ENCODE assay signal across 11 mouse cellular contexts in genomic region chr10:43420660-43421413, GRCm38 (mm10). TPM values are rescaled to one million over a fixed set of nuclear protein-coding genes. Genes with fewer than 3 reads are reported as not detected.
DNase-seq lines count a peak whose midpoint lies in the region; ATAC-seq lines count a peak whose summit lies in the region.
"Had no signal": no experiment of that assay in that cellular context is flagged by ENCODE, and none has a peak within 500 bp of the region (broad histone marks: within the 10 kb centered on the region; RNA-seq: fewer than 3 reads in every experiment).

No protein-coding gene starts in this region.

- peak overlapping the region; percentile 58 for H3K27ac ChIP-seq in forebrain, embryonic 15.5 days (replicated peaks)
- no peak overlapping the region for H3K27ac ChIP-seq in forebrain, embryonic 11.5 days (ENCODE audit: low read depth, low read length)
- no peak overlapping the region for H3K27ac ChIP-seq in embryonic facial prominence, embryonic 15.5 days (replicated peaks)
- H3K27ac ChIP-seq: heart, adult 2 months had no signal

- peaks cover 18% of the 10 kb centered on the region for H3K4me1 ChIP-seq in forebrain, embryonic 15.5 days
- H3K4me1 ChIP-seq in forebrain, embryonic 11.5 days (replicated peaks; ENCODE audit: control insufficient read depth, insufficient read depth, low read length), result no peaks in the 10 kb centered on the region
- H3K4me1 ChIP-seq in embryonic facial prominence, embryonic 15.5 days, result no peaks in the 10 kb centered on the region

- WGBS in forebrain, embryonic 15.5 days, result 70% methylated on average over 22 of the region's 22 CpGs
- WGBS in forebrain, embryonic 11.5 days, result 82% methylated on average over 22 of the region's 22 CpGs
- WGBS in embryonic facial prominence, embryonic 15.5 days, result 52% methylated on average over 22 of the region's 22 CpGs

- no peaks in the 10 kb centered on the region for H3K36me3 ChIP-seq in forebrain, embryonic 15.5 days
- no peaks in the 10 kb centered on the region for H3K36me3 ChIP-seq in forebrain, embryonic 11.5 days (ENCODE audit: control insufficient read depth, insufficient read depth, low read length)
- H3K36me3 ChIP-seq in embryonic facial prominence, embryonic 15.5 days, result no peaks in the 10 kb centered on the region

- no peak overlapping the region for H3K9ac ChIP-seq in forebrain, embryonic 15.5 days (replicated peaks)
- no peak overlapping the region for H3K9ac ChIP-seq in forebrain, embryonic 11.5 days (ENCODE audit: low read length)
- H3K9ac ChIP-seq in embryonic facial prominence, embryonic 15.5 days, result no peak overlapping the region

- no peaks in the 10 kb centered on the region for H3K9me3 ChIP-seq in forebrain, embryonic 15.5 days
- H3K9me3 ChIP-seq in forebrain, embryonic 11.5 days (ENCODE audit: control insufficient read depth, low read length), result no peaks in the 10 kb centered on the region
- no peaks in the 10 kb centered on the region for H3K9me3 ChIP-seq in embryonic facial prominence, embryonic 15.5 days (replicated peaks)

- no peak overlapping the region for H3K4me2 ChIP-seq in forebrain, embryonic 15.5 days (replicated peaks)
- no peak overlapping the region for H3K4me2 ChIP-seq in forebrain, embryonic 11.5 days (ENCODE audit: low read depth, low read length, severe bottlenecking)
- peak overlapping the region; percentile 2; the same call in 1 of the 2 replicates for H3K4me2 ChIP-seq in embryonic facial prominence, embryonic 15.5 days (replicated peaks)

- no peaks in the 10 kb centered on the region for H3K27me3 ChIP-seq in forebrain, embryonic 15.5 days
- no peaks in the 10 kb centered on the region for H3K27me3 ChIP-seq in forebrain, embryonic 11.5 days (ENCODE audit: control insufficient read depth, insufficient read depth, low read length)
- no peaks in the 10 kb centered on the region for H3K27me3 ChIP-seq in embryonic facial prominence, embryonic 15.5 days

- no peak overlapping the region for H3K4me3 ChIP-seq in forebrain, embryonic 15.5 days
- H3K4me3 ChIP-seq in forebrain, embryonic 11.5 days (ENCODE audit: low read depth, low read length), result no peak overlapping the region
- no peak overlapping the region for H3K4me3 ChIP-seq in embryonic facial prominence, embryonic 15.5 days (replicated peaks)
- H3K4me3 ChIP-seq: heart, adult 2 months; myocyte had no signal

- DNase-seq in forebrain, embryonic 11.5 days (ENCODE audit: low spot score), result no peak
- peak; percentile 36 for DNase-seq in layer of hippocampus, adult 9-10 months (ENCODE audit: low spot score)
- peak; percentile 43 to 57 for DNase-seq in right cerebral cortex, postnatal 10 days (ENCODE audit: low spot score in 2 of 2)
- no peak for DNase-seq in gastrocnemius, postnatal 10 days
- no peak for DNase-seq in ovary, adult 18-20 months (ENCODE audit: low spot score)
- DNase-seq: heart, adult 2 months; liver had no signal

- peak; percentile 65 for ATAC-seq in forebrain, embryonic 15.5 days (replicated peaks)
- ATAC-seq in forebrain, embryonic 11.5 days (replicated peaks; ENCODE audit: low FRiP score), result no peak
- no peak for ATAC-seq in embryonic facial prominence, embryonic 15.5 days (ENCODE audit: insufficient number of reproducible peaks, low FRiP score, low TSS enrichment, low read depth)
- ATAC-seq in CD4-positive, CD25-positive, alpha-beta regulatory T cell, adult 4 months, result no peak

RNA-seq across cellular contexts. Expression of gene Bend3, which starts 57.8 kb away (rescaled TPM):
- polyA plus RNA-seq in forebrain, embryonic 15.5 days (2015; fragmentation: Nextera tagmentation; extraction: Ambion mirVana), result 4.2 and 5.1 TPM in 2 replicates
- 11.9 and 13.4 TPM in 2 replicates for polyA plus RNA-seq in forebrain, embryonic 11.5 days (2014; fragmentation: Nextera tagmentation; extraction: Ambion mirVana)
- polyA plus RNA-seq in embryonic facial prominence, embryonic 15.5 days (2015; fragmentation: Nextera tagmentation; extraction: Ambion mirVana), result 3.5 and 4.4 TPM in 2 replicates
- 1 to 10 TPM; 4.6 to 6.5 TPM for total RNA-seq in gastrocnemius, postnatal 10 days (2021)
- polyA plus RNA-seq in CD4-positive, CD25-positive, alpha-beta regulatory T cell, adult 4 months (2017; shearing (Covaris generic)), result under 1 TPM; 0.48 to 0.91 TPM

Comparison
In these comparisons a context has a peak if more than half of its experiments do, and no peak if none do; other contexts are left out.
1. DNase-seq: peak in layer of hippocampus, adult 9-10 months (single experiment) and right cerebral cortex, postnatal 10 days (2 of 2); none in forebrain, embryonic 11.5 days (single experiment), gastrocnemius, postnatal 10 days (single experiment) and ovary, adult 18-20 months (single experiment).